Mouse (Mus musculus): ENCODE measurements at regions not wholly inside any gene's neighbourhood (a gene's known extent, or its start where the extent isn't known, plus 50 kb on each side); places are given as distances from the start of the nearest gene placed in this dataset.
"Not testable (repeated sequence)": the region's sequence is repeated elsewhere in the genome, so short reads cannot be mapped to it uniquely, and the experiment has no call there.

GRCm38 (mm10) chr3:7306800-7307199 is 686.6 kb upstream of the 1700008P02Rik start:
- DNase-seq (ENCODE audit: low read depth, low spot score) = peak; percentile 41

GRCm38 (mm10) chr3:7298511-7298910 is 678.3 kb upstream of the 1700008P02Rik start:
- DNase-seq (ENCODE audit: low read depth, low spot score) = no peak

GRCm38 (mm10) chr3:7291026-7291425 is 670.8 kb upstream of the 1700008P02Rik start:
- no peak for DNase-seq (ENCODE audit: low read depth, low spot score)

GRCm38 (mm10) chr3:7257591-7257990 is 637.3 kb upstream of the 1700008P02Rik start:
- DNase-seq (ENCODE audit: low read depth, low spot score) = no peak

GRCm38 (mm10) chr3:7248337-7248736 is 628.1 kb upstream of the 1700008P02Rik start:
- DNase-seq (ENCODE audit: low read depth, low spot score) = peak; percentile 30

- DNase-seq (ENCODE audit: low read depth, low spot score) = no peak
Observed at GRCm38 (mm10) chr3:7229769-7230168, 609.5 kb upstream of the 1700008P02Rik start.

- not testable (repeated sequence) for DNase-seq (ENCODE audit: low read depth, low spot score)
Observed at GRCm38 (mm10) chr3:7188531-7188930, 568.3 kb upstream of the 1700008P02Rik start.

GRCm38 (mm10) chr3:7166596-7166995 is 546.4 kb upstream of the 1700008P02Rik start:
- no peak for DNase-seq (ENCODE audit: low read depth, low spot score)

GRCm38 (mm10) chr3:7138996-7139395 is 518.8 kb upstream of the 1700008P02Rik start:
- DNase-seq (ENCODE audit: low read depth, low spot score) = no peak

GRCm38 (mm10) chr3:7134714-7135113 is 514.5 kb upstream of the 1700008P02Rik start:
- DNase-seq (ENCODE audit: low read depth, low spot score) = no peak

Data from A20 (cell line).